Mouse (Mus musculus) heart, adult 9 months (tissue): ENCODE data around the gene Rps15.

Experiments used
- DNase-seq, 2 experiments: peaks; one replicate each; pipeline ENCODE4 v3.0.0; 2022; ENCODE audit warnings: low spot score in 2 of 2

The Rps15 gene

DNA sequence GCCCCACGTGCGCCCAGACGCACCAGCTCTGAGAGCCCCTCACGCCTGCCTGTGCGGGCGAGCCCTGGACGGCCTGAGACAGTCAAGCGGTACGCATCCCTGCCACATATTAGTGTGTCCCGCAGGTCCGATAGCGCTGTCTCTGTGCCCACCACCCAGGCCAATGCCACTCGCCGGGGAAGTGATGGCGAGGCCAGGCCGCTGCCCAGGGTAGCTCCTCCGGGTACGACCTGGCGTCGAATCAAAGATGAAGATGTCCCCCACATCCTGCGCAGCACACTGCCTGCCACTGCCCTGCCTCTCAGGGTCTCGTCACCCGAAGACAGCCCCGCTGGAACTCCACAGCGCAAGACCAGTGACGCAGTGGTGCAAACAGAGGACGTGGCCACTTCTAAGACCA is 23.1 kb downstream of the Rps15 start:
- DNase-seq = no peak

DNA sequence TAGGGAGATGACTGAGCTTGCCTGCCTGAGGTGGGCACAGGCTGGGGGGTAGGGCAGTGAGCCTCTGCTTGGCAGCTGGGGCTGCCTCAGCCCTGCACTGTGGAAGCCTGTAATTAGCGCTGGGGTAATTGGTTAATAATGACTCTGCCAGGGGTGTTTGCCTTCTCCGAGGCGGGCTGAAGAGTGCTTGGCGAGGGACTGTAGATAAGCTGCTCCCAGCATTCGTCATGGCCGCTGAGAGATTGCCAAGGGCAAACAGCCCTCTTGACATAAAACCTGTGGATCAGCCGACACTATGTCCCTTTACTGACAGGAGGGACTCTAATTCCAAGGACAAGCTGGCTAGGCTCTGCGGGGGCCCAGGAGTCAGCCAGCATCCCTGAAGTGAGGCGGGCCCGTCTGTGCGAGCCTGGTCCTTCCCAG is 24.1 kb downstream of the Rps15 start:
- DNase-seq = no peak

DNA sequence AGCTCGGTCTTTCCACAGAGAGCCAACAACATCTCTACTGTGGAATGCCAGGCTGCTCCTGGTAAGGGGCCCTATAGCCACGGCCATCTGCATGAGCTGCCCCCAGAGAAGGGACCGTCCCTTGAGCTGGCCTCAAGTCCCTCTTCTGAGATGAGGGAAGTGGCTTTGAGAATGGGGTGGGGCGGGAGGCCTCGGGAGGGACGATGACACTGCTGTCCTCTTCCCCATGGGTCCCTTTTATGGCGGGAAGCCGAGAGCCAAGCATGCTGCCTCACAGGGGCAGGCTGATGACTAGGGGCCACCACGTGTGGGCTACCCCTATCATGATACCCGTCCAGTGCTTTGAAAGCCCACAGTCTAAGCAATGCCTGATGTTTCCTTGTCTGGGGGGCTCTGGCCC is 24.8 kb downstream of the Rps15 start:
- no peak for DNase-seq

DNA sequence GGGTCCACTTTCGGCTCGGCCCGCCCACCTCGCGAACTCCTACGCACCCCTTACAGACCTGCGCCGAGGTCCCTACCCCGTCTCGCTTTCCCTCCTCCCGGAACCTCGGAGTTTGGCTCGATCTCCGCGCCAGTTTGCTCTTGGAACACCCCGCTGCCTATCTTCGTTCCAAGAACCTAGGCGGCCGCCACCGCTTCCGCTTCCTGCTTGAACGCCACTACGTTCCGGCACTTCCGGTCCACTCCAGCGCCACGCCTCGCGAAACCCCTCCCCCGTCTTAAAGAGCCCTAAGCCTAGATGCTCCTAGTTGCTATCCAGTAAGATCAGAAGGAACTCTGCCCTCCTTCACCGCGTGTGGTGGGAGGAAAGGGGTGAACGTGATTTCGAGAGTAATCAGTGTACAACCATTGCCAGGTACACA is 28.1 kb downstream of the Rps15 start, which contains the start of gene 2310011J03Rik:
2310011J03Rik (minus strand) TSS at position 198 of the 421 bp plus-strand sequence.
- peak; percentile 92 to 95 for DNase-seq

DNA sequence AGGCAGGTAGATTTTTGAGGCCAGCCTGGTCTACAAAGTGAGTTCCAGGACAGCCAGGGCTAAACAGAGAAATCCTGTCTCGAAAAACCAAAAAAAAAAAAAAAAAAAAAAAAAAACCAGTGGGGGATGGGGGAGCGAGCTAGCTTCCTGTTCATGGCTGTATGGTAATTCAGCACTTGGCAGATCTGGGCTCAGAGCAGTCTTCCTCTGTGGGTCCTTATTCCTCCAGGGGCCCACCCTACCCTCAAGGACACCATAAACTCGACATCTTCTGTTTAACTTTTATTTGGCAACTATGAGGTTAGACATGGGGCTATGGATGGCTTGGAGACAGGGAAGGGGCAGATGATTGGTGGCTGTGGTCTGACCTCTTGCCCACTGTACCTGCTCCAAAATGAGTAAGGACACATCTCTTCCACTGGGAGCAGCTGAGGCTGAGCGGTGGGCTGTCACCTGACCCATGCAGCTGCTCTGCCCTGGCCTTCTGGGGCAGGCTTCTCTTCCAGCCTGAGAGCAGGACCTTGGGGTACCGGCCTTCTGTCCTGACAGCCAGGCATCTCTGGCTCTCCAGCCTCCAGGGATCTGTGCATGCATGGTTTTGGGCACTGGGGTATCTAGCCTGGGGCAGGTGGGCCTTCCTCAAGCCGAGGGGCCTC is 28.9 kb downstream of the Rps15 start:
- DNase-seq = no peak

DNA sequence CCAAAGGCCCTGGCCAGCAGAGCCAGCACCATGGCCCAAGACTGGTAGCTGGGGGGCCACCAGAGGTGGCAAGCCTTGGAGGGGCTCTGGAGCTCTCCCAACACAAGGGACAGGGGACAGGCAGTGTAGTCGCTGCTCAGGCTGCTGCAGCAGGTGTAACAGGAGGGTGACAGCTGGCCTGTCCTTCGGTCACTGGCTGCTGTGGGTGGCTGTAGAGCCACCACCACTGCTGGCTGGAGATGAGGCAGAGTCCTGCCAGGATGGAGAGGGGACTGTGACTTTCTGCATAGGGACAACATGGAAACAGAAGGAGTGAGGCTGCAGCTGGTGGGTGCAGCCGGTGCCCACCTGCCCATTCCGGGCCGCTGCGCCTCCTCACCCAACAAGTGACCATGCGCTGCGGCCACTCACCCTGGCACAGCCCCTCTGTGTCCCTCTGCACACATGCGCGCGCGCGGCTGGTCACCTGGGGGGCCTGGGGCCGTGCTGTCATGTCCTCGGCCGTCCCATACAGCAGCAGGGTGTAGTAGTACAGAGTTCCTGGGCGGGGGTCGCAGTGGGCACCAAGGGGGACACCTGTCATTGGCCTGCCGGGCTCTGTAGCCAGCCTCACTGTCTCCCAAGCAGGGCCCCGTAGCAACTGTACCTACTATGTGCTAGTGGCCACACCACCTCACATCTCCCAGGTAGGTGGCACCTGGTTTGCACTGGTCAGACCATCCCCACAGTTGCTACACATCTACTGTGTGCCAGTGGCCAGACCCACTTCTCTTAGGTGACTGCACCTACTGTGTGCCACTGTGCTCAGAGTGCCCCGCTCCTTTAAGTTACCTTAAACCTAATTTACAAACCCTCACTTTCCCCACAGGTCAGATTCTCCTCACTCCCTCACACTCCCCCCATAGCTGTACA is 29.7 kb downstream of the Rps15 start:
- DNase-seq = no peak

DNA sequence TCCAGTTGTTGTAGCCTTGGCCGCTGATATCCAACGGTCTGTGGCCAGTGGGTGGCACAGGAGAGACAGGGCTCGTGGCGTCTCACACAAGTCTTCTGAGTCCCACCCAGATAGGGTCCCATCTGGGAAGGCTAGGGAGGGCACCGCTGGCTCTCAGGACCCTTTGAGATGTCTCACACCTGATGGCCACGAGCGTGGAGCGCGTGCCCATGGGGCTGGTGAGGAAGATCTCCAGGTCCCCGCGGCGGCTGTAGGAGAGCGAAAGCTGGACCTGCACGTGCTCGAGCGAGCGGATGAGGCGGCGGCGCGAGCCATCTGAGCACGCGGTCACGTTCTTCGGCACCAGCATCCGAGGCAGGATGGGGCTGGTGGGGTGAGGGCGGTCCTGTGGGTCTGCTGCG is 30.6 kb downstream of the Rps15 start:
- no peak for DNase-seq

DNA sequence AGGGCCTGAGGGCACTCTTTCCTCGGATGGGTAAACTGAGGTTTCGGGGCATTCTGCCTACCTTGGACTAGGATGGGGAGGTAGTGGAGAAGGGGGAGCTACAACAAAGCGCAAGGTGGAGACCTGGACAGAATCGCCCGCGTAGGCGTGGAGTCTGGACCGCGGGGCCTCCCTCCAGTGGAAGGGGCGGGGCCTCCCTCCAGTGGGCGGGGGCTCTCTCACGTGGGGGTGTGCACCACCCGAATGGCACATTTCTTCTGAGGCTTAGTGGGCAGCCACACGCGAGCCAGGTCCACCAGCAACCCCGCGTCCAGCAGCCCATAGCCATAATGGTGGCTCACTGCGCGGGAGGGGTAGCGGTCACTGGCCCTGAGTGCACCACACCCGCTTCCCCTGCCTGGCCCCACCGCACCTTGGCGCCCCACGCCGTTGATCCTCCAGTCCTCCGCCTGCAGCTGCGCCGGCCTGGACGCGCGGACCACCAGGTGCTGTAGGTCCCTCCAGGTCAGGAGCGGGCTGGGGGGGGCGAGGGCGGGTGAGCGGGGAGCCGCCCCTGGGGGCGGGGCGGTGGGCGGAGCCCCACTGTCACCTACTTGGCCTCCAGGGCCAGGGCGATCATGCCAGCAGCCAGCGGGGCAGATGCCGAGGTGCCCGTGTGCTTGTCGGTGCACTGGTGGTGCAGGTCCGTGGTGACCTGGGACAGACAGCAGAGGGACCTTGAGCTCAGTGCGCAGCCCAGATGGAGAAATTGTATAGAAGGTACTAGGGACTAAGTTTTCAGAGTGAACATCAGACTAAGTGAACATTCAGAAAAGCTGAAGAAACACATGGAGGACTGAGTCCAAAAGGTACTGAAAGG is 31.2 kb downstream of the Rps15 start:
- peak; percentile 72 to 75 for DNase-seq

DNA sequence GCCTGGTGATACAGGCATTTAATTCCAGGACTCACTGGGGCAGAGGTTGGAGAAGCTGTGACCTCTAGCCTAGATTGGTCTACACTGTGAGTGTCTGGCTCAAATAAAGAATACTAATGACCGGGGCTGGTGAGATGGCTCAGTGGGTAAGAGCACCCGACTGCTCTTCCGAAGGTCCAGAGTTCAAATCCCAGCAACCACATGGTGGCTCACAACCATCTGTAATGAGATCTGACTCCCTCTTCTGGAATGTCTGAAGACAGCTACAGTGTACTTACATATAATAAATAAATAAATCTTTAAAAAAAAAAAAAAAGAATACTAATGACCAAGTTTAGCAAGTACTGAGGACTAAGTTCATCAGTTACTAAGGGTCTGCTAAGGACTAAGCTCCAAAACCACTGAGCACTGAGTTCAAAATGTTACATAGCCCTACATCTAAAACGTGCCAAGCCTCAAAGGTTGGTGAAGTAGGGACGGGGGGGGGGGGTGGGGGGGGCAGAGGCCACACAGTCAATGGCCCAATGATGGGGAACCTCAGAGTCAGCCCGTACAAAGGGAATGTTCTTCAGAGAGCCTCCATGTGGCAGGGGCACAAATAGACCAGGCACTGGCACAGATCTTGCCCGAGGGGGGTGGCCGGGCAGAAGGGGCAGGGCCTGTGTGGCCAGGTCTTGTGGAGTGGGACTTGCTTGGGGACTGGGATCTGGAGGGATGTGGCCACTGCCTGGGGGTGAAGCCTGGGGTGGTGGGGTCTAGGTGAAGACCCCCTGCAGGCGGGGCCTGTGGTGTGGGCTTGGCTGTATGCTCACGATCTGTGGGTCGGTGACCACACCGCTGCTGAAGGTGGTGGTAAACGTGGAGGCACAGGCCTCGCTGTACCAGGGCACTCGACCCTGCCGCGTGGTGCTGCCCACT is 32.1 kb downstream of the Rps15 start:
- DNase-seq = no peak

DNA sequence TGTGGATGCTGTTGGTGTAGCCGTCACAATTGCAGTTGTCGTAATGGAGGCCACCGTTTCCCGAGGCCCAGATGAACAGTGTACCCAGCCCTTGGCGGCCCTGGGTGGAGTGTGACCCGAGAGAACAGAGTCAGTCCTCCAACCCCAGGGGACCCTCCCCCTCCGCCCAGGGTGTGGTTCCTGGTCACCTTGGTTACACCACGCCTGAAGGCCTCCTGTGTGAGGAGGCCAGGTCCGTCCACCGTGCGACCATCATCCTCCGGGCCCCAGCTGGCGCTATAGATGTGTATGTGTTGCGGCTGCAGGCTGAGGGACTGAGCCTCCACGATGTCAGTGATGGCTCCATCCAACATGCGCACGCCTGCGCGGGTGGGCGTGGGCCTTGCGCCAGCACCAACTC is 32.8 kb downstream of the Rps15 start:
- no peak for DNase-seq

DNA sequence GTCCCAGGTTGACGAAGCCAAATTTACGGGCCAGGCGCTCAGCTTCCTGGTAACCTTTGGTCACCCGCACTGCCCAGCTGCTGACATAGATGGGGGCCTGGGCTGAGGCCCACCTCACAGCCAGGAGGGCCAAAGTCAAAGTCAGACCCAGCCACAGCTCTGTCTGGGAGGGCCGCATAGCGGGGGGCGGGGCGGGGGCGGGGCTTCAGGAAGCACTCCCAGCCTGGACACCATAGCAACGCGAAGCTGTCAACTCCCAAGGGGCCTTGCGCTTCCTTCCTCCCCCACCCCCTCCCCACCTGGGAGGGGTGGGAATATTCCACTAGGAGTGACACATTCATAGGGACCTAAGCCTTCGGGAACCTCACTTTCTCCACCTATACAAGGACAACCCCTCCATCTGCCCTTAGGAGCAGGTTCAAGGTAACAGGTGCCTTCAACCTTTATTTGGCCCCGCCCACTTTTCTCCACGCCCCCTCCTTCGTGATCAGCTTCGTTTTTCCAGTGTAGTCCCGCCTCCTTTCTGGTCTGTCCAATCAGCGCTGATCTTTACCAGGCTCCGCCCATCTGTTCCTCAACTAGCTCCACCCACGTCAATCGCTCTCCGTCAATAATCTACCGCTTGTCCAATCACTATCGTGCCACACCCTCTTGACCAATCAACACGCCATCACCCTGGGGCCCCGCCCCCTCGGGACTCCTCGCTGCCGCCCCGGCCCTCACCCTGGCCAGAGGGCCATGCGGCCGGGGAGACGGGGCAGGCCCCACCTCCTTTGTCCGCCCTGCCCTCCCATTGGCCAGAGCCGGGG is 37.2 kb downstream of the Rps15 start, which contains the start of the genes Pcsk4 and Reep6:
Pcsk4 (minus strand) TSS at position 226 of the 809 bp plus-strand sequence.
Reep6 (plus strand) TSS at position 681 of the 809 bp plus-strand sequence.
- DNase-seq = peak; percentile 93 to 94

DNA sequence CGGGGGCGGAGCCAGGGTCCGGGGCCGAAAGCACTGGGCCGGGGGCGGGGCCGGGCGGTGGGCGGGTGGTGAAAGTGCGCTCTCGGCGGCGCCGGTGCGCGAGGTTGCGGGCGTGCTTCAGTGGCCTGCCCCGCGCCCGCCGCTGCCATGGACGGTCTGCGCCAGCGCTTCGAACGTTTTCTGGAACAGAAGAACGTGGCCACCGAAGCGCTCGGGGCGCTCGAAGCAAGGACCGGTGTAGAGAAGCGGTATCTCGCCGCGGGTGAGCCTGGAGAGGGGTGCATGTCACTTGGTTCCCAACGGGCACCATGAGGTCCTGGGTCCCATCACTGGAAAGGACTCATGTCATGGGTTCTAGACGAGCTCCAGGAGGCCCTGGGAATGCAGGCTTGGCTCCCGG is 37.8 kb downstream of the Rps15 start:
- no peak for DNase-seq

DNA sequence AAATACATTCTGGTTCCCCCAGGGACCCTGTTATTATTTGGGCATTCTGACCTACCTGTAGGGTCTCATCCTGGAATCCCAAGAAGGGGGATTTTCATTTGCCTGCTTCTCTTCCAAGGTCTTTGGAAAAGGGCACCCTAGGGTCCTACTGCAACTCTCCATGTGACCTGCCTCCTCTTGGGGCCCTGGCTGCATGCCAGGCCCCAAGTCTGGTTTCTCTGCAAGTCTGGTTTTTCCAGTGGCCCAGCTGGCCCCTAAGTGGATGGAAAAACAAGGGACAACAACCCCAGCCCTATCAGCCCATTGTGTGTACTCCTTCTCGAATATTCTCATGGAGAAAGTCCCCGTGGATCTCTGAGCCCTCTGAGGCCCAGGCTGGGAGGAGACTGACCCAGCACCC is 38.6 kb downstream of the Rps15 start:
- DNase-seq = no peak

DNA sequence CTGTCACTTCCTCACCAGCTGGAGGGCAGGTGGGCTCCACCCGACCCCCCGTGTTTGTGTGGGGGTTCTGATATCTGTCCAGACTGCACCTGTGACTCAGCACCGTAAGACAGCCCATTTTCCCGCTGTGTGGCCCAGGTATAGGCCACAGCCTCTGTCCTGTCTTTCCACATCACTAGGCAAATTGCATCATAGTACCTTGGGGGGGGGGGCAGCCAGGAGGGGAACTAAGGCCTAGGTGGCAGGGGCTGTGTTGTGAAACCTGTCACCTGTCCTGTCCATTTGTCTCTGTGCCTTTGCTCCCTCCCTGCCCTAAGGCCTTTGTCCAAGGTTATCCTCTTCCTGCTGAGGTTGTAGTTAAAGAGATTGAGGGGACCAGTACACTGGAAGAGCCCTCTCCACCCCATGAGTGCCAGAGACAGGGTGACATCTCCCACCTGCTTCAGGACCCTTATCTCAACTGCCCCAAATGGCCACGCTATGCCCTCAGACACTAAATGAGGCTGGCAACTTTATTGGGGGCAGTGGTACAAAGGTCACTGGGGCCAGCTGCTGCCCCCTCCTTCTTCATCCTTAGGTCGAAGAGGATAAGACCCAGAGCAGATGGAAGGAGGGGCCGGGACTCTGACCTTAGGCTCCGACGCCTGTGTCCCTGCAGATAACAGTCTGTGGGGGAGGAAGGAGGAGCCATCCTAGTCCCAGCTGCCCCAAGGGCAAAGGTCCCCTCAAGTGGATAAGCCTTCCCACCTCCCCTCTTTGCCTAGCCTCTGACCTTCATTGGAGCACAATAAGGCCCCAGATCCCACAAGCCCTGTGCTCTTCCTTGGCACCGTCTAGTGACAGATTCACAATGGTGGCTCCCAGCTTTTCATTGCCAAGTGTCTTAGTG is 39.6 kb downstream of the Rps15 start:
- no peak for DNase-seq

DNA sequence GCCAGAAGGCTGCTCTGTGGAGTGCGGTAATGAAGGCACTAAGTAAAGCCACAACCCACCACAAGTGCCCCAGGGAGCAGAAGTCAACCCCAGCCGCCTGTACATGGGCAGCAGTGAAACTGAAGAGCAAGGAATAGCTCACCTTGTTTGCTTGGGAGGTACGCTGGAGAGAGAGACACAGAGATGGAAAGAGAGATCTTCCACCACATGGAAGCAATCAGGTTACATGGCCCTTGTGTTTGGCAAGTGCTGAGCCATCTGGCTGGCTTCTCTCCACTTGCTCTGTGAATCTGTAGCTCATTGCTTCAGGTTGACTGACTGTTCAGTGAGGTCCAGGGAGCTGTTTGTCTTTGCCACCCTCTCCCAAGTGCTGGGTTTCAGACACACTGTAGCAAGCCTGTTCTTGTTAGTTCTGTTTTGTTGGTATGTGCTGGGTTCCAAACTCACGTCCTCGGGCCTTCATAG is 40.3 kb downstream of the Rps15 start:
- DNase-seq = no peak

DNA sequence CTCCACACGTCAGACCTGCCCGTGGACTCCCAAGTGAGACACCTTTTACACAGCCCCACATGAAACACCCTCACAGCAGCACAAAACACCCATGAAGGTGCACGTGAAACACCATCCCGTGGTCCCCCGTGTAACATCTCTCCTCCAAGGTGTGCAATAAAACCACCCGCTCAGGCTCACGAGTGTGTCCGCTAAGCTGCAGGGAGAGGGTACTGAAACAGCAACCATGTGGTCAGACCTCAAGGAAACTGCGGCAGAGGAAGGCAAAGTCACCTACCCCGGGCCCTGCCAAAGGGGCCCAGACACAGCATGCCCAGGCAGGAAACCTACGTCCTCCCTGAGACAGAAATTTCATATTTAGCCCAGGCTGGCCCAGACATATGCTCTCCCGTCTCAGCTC is 44.0 kb downstream of the Rps15 start:
- no peak for DNase-seq

DNA sequence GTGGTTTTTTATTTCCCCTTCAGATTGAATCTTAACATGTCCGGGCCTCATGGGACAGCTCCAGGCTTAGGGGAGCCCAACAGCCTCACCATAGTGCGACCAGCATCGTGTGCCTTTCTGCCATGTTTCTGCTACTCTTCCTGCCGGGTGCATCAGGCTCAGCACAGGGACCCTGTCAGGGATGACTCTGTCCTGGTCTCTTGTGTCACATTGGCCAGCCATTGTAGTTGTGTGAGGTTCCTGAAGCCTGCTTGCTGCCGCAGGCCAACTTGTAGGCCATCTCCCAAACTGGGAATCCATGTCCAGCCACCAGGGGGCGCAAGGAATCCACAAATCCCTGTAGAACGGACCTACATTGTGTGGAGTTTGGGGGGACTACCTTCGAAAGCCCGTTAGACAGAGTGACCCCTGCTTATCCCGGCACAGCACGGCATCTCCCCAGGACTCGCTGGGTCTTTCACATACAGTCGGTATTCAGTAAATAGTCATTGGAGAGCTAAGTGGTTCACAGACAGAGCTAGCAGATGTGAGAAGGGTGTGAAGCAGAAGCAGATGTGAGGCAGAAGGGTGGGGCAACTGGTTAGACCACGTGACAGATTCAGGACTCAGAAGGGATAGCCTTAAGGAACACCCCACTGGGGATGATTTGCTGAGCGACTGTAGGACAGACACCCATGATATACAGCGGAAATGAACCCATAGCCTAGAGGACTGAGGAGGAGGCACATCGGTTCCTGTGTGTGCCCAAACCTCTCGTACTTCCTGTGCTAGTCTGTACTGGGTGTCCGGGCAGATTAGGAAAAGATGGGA is 47.9 kb downstream of the Rps15 start:
- DNase-seq = peak in 1 of 2 experiments; percentile 90

DNA sequence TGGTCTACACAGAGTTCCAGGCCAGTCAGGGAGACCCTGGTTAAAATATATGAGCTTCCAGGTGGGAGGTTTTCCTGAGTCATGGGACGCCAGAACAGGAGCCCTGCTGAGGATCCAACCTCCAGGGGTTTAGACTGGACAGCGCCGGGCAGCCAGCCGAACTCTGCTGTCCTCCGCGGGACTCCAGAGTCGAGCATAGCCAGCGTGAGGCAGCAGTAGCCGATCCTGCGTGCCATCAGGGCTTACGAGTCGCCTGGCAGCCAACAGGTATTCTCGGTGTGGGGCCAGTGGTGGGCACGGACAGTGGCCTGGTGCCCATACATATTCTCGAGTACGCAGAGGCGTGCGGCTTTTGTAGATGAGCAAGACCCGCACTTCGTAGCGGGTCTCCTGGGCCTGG is 48.8 kb downstream of the Rps15 start:
- no peak for DNase-seq
